Mouse (Mus musculus) liver, adult 2 months (tissue): ENCODE results near the gene Ctso.

Experiments
- CTCF ChIP-seq: fragments of 200-500 bp; IDR thresholded peaks from 2 replicates; pipeline ENCODE4 v1.5.1; 2011; ENCODE audit warnings: low read depth, low read length, control low read depth
- POLR2A ChIP-seq: fragments of 200-500 bp; IDR thresholded peaks from 2 replicates; pipeline ENCODE4 v1.6.1; 2011; ENCODE audit warnings: low read length, control low read depth; ENCODE audit not compliant: insufficient read depth; ENCODE audit errors: extremely low read depth

GRCm38 (mm10) chr3:81985100-81985499 is 52.7 kb downstream of the Ctso start:
- TF ChIP-seq CTCF (no peak), POLR2A (no peak)
